Mouse (Mus musculus) embryonic facial prominence, embryonic 13.5 days (tissue): ENCODE results near the gene Ugt1a10. TPM values are rescaled to one million over a fixed set of nuclear protein-coding genes. Genes with fewer than 3 reads are reported as not detected.
"Not testable (repeated sequence)": the region's sequence is repeated elsewhere in the genome, so short reads cannot be mapped to it uniquely, and the experiment has no call there.

Experiments used
- ATAC-seq: fragments of 200-750 bp; cut with Nextera tagmentation; 2 replicates; pipeline ENCODE4 v1.8.0; 2017; ENCODE audit warnings: low read depth; ENCODE audit not compliant: insufficient number of reproducible peaks, insufficient read depth, low FRiP score, low TSS enrichment
- H3K27ac ChIP-seq: fragments of 300-500 bp; sonication (generic); 2 replicates; pipeline ENCODE4 v1.5.1; 2015; ENCODE audit warnings: moderate library complexity, mild to moderate bottlenecking, inconsistent platforms
- H3K27me3 ChIP-seq: fragments of 300-500 bp; sonication (generic); 2 replicates; pipeline ENCODE4 v1.6.1; 2015; ENCODE audit warnings: mild to moderate bottlenecking, inconsistent platforms
- H3K36me3 ChIP-seq: fragments of 300-500 bp; sonication (generic); 2 replicates; pipeline ENCODE4 v1.6.1; 2015; ENCODE audit warnings: mild to moderate bottlenecking, inconsistent platforms
- H3K4me1 ChIP-seq: fragments of 300-500 bp; sonication (generic); 2 replicates; pipeline ENCODE4 v1.6.1; 2015; ENCODE audit warnings: inconsistent platforms
- H3K4me2 ChIP-seq: fragments of 300-500 bp; sonication (generic); 2 replicates; pipeline ENCODE4 v1.6.1; 2015; ENCODE audit warnings: moderate library complexity, mild to moderate bottlenecking, inconsistent platforms
- H3K4me3 ChIP-seq: fragments of 300-500 bp; sonication (generic); 2 replicates; pipeline ENCODE4 v1.5.1; 2015; ENCODE audit warnings: mild to moderate bottlenecking, inconsistent platforms
- H3K9ac ChIP-seq: fragments of 300-500 bp; sonication (generic); 2 replicates; pipeline ENCODE4 v1.6.1; 2015; ENCODE audit warnings: mild to moderate bottlenecking, inconsistent platforms
- H3K9me3 ChIP-seq: fragments of 300-500 bp; sonication (generic); 2 replicates; pipeline ENCODE4 v1.6.1; 2016; ENCODE audit warnings: inconsistent platforms
- WGBS: fragments of 180-500 bp; shearing (Covaris S2); methylation state at CpG from one replicate; pipeline ENCODE4 v1.1.7; 2015; ENCODE audit warnings: mixed read lengths; 5-methylcytosine and 5-hydroxymethylcytosine counted together
- polyA plus RNA-seq: library from polyadenylated mRNA; unstranded; fragments of >200 nt; fragmentation: Nextera tagmentation; extraction: Ambion mirVana; gene quantifications from 2 replicates; pipeline ENCODE4 v1.2.1, GENCODE M21; 2015

Ugt1a10 gene
- polyA plus RNA-seq, result not detected in 2 replicates

DNA sequence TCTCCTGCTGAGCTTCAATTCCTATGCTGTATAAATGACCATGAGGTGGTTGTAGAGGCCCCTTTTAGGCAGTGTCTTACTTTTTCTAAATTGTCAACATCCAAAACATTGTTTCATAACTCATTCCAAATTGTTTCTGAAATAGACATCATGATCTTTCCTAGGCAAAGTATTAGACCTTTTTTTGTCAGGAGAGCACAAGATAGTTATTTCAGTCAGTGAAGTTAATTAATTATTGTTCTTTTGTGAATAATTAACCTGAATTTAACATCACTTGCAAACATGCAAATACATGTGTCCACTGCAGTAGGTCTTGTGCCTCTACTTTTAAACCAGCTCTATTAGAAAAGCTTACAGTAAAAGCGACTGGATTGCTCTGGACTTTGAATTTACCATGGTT is at the start of gene Ugt1a10:
Gene Ugt1a10 (plus strand): TSS at position 301 of the 400 bp plus-strand sequence.
- no peak within 1 kb of the TSS for H3K4me3 ChIP-seq
- H3K4me1 ChIP-seq, result no peaks in the 10 kb centered on the region
- ATAC-seq, result no peak
- no peaks in the 10 kb centered on the region for H3K27me3 ChIP-seq
- no peak within 1 kb of the TSS for H3K4me2 ChIP-seq
- WGBS, result 80% methylated on average over 1 of the region's 1 CpGs
- H3K9me3 ChIP-seq, result no peaks in the 10 kb centered on the region
- no peak within 1 kb of the TSS for H3K27ac ChIP-seq
- H3K36me3 ChIP-seq, result no peaks in the 10 kb centered on the region
- no peak within 1 kb of the TSS for H3K9ac ChIP-seq

DNA sequence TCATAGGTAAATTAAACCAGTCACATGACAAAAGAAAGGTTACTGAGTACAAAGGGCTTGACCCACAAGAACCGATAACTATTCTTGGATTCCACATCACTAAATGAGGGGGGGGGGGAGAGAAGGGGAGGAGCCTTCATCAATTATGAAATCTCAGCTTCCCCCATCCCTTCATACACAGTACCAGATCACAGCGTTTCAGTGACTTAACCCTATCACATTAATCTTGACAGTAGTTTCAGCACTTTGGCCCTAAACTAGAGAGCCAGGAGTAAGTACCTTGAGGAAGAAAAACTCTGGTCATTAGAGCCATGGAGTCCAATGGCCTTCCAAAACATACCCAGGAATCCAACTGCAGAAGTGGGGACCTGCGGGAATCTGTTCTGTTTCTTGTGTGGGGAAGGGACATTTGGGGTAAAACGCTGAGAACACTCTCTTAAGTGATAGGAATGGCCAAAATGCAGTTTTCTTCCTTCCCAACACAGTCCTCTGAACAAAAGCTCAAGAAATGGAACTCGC is 47.4 kb upstream of the Ugt1a10 start:
- peaks cover 27% of the 10 kb centered on the region for H3K36me3 ChIP-seq
- H3K4me3 ChIP-seq, result peak overlapping the region; percentile 69
- no peaks in the 10 kb centered on the region for H3K9me3 ChIP-seq
- no peak for ATAC-seq
- no peaks in the 10 kb centered on the region for H3K27me3 ChIP-seq
- peaks cover 20% of the 10 kb centered on the region for H3K4me1 ChIP-seq
- peak overlapping the region; percentile 66 for H3K4me2 ChIP-seq
- H3K9ac ChIP-seq, result peak overlapping the region; percentile 95
- peak overlapping the region; percentile 95 for H3K27ac ChIP-seq
- 3% methylated on average over 5 of the region's 5 CpGs for WGBS

DNA sequence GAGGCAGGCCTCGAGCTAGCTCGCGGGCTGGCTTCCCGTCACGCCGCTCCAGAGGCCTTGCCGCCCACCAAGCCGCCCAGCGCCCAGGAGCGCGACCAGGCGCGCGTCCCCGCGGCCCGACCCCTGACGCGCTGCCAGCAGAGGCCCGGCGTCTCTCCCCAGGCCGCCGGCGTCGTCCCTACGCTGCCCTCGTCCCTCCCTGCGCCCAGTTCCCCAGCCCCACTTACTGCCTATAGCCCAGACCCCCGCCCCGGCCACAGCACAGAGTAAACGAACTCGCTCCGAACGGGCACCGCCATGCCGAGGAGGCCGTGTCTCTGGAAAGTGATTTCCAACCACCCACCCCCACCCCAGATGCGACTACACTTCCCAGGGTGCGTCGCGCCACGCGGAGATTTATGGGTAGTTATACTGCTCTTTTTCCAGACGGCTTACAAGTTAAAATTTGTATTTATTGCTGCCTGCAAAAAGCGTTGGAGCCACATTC is 46.9 kb upstream of the Ugt1a10 start, which contains the start of gene Usp40:
Gene Usp40 (minus strand): TSS at position 341 of the 487 bp plus-strand sequence.
- peak; percentile 87 for ATAC-seq
- Histone ChIP-seq H3K36me3 (peaks cover 22% of the 10 kb centered on the region), H3K4me3 (peak within 1 kb of the TSS; percentile 69), H3K9me3 (no peaks in the 10 kb centered on the region), H3K9ac (peak within 1 kb of the TSS; percentile 95), H3K27ac (peak within 1 kb of the TSS; percentile 95), H3K4me1 (peaks cover 20% of the 10 kb centered on the region), H3K27me3 (no peaks in the 10 kb centered on the region), H3K4me2 (peak within 1 kb of the TSS; percentile 66)
- under 1% methylated on average over 45 of the region's 45 CpGs for WGBS

- WGBS, result 46% methylated on average over 4 of the region's 4 CpGs
- Histone ChIP-seq H3K27me3 (no peaks in the 10 kb centered on the region), H3K9me3 (no peaks in the 10 kb centered on the region; the same call in 1 of the 2 replicates), H3K4me1 (peaks cover 20% of the 10 kb centered on the region), H3K36me3 (peaks cover 17% of the 10 kb centered on the region), H3K4me2 (peak overlapping the region; percentile 66), H3K27ac (peak overlapping the region; percentile 95), H3K4me3 (peak overlapping the region; percentile 69), H3K9ac (peak overlapping the region; percentile 95)
- ATAC-seq, result no peak
Measured at GRCm38 (mm10) chr1:88008735-88009134, 46.5 kb upstream of the Ugt1a10 start.

GRCm38 (mm10) chr1:88009521-88009920 is 45.7 kb upstream of the Ugt1a10 start:
- Histone ChIP-seq H3K27ac (no peak overlapping the region), H3K4me1 (peaks cover 20% of the 10 kb centered on the region), H3K4me2 (no peak overlapping the region), H3K36me3 (peaks cover 11% of the 10 kb centered on the region), H3K4me3 (no peak overlapping the region), H3K9me3 (peaks cover 2% of the 10 kb centered on the region; the same call in 1 of the 2 replicates), H3K27me3 (no peaks in the 10 kb centered on the region), H3K9ac (no peak overlapping the region)
- no peak for ATAC-seq
- 60% methylated on average over 3 of the region's 3 CpGs for WGBS

DNA sequence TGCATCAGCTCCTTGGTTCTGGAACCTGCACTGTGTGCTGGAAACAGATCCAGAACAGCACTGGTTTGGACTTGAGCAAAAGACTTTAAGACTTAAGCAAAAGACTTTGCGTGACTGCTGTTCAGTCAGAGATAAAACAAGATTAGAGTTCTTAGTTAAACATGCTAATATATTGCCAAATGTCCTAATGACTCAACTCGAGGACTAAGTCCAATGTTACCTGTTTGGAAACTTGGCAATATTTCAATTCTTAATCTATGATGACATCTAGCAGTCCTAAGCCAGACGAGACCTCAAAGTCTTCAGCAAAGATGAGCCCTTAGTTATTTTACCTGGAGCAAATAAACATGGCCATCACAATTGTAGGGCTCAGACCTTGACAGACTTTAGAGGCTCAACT is 41.5 kb upstream of the Ugt1a10 start:
- 0 out of 2 replicates have a peak, but pooled peaks cover 4% of the 10 kb centered on the region for H3K4me1 ChIP-seq
- WGBS, result 69% methylated on average over 3 of the region's 3 CpGs
- no peak overlapping the region for H3K27ac ChIP-seq
- H3K36me3 ChIP-seq, result no peaks in the 10 kb centered on the region
- no peak overlapping the region for H3K4me2 ChIP-seq
- H3K4me3 ChIP-seq, result no peak overlapping the region
- no peak for ATAC-seq
- no peaks in the 10 kb centered on the region for H3K27me3 ChIP-seq
- peaks cover 9% of the 10 kb centered on the region; the same call in 1 of the 2 replicates for H3K9me3 ChIP-seq
- no peak overlapping the region for H3K9ac ChIP-seq

DNA sequence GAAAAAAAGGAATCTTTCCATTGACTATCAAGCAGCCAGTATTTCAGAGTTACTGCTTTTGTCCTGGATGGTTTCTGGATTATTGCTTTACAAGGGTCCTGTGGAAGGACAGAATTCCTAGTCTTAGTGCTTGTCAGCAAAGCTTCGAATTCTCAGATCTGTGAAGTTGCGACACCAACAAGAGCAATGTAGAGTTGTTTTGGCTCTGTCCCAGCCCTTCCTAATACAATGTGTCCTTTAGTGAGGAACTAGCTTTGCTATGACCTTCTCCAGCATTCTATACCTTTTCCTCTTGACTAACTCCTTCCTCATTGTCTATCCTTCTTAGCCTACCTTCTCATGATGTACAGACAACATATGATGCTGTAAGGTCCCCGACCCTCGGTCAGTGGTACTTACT is 41.0 kb upstream of the Ugt1a10 start:
- Histone ChIP-seq H3K27ac (no peak overlapping the region), H3K9ac (no peak overlapping the region), H3K9me3 (peaks cover 9% of the 10 kb centered on the region; the same call in 1 of the 2 replicates), H3K27me3 (no peaks in the 10 kb centered on the region), H3K4me2 (no peak overlapping the region), H3K36me3 (no peaks in the 10 kb centered on the region), H3K4me1 (no peaks in the 10 kb centered on the region), H3K4me3 (no peak overlapping the region)
- WGBS, result 93% methylated on average over 4 of the region's 4 CpGs
- ATAC-seq, result no peak

GRCm38 (mm10) chr1:88014671-88015070 is 40.5 kb upstream of the Ugt1a10 start:
- Histone ChIP-seq H3K4me1 (no peaks in the 10 kb centered on the region), H3K9ac (no peak overlapping the region)
- WGBS, result 92% methylated on average over 4 of the region's 4 CpGs

GRCm38 (mm10) chr1:88015371-88015770 is 39.8 kb upstream of the Ugt1a10 start:
- Histone ChIP-seq H3K36me3 (no peaks in the 10 kb centered on the region), H3K4me2 (no peak overlapping the region), H3K9me3 (peaks cover 9% of the 10 kb centered on the region; the same call in 1 of the 2 replicates), H3K4me1 (no peaks in the 10 kb centered on the region), H3K27ac (no peak overlapping the region), H3K9ac (no peak overlapping the region), H3K4me3 (no peak overlapping the region), H3K27me3 (no peaks in the 10 kb centered on the region)
- no peak for ATAC-seq
- 89% methylated on average over 6 of the region's 6 CpGs for WGBS

More at GRCm38 (mm10) chr1:88014671-88015070, 40.5 kb upstream of the Ugt1a10 start:
- ATAC-seq, result no peak
- Histone ChIP-seq H3K4me2 (no peak overlapping the region), H3K27ac (no peak overlapping the region), H3K27me3 (no peaks in the 10 kb centered on the region), H3K4me3 (no peak overlapping the region), H3K36me3 (no peaks in the 10 kb centered on the region), H3K9me3 (peaks cover 9% of the 10 kb centered on the region; the same call in 1 of the 2 replicates)

DNA sequence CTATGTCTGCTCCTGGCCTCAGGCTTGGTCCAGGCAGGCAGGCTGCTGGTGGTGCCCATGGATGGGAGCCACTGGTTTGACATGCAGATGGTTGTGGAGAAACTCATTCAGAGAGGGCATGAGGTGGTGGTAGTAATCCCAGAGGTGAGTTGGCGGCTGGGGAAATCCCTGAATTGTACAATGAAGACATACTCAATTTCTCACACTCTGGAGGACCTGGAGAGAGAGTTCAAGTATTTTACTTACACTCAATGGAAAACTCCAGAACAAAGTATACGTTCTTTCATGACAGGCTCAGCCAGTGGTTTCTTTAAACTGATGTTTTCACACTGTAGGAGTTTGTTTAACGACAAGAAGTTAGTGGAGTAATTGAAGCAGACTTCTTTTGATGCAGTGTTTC is 29.9 kb upstream of the Ugt1a10 start:
- H3K4me1 ChIP-seq, H3K9me3 ChIP-seq, ATAC-seq, H3K36me3 ChIP-seq, H3K4me2 ChIP-seq, H3K4me3 ChIP-seq, H3K27me3 ChIP-seq, H3K27ac ChIP-seq, H3K9ac ChIP-seq: not testable (repeated sequence)
- 80% methylated on average over 3 of the region's 3 CpGs for WGBS

DNA sequence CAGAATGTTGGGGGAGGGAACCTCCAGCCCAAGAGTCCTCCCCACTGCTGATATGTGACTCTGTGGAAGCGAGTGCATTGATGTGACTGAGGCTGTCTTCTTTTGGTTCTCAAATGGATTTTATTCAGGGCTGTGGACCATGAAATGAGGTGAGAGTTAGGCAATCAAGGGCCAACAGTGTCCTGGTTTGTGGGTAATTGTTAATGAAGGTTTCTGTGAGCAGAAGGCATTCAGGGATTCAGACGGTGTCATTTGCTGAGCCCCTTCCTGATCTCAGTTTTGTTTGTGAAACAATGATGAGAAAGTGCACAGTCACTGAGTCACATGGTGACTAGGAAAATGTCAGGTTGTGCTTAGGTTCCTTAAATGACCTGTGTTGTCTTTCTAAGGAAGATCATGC is 12.1 kb upstream of the Ugt1a10 start:
- ATAC-seq, H3K9ac ChIP-seq, H3K27ac ChIP-seq, H3K27me3 ChIP-seq, H3K36me3 ChIP-seq, H3K4me2 ChIP-seq, H3K4me1 ChIP-seq, H3K4me3 ChIP-seq, H3K9me3 ChIP-seq: not testable (repeated sequence)
- whole genome bisulfite sequencing, result 83% methylated on average over 1 of the region's 2 CpGs

DNA sequence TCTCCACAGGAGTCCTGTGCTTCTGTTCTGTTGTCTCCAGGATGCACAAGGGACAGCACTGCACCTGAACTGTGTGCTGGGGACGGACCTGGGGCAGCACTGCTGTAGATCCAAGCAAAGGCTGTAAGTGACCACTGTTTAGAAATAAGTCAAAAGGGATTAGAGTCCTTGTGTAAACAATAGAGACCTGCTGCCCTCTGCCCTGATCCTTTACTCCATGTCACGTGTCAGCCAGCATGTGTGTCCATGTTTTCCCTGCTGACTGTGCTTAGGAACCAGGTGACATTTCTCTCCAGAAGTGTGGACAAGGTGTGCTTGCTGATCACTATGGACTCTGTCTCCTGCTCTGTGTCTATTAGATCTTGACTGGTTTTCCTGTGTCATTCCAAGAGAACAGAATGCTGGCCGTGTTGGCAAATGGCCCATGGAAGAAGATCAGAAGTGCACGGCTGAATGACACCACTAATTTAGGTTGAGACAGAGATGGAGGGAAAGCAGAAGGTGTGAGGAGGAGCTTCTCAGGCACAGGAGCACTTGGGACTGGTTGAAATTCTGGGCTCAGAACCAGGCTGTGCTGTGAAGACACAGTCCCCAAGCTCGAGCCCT is 10.3 kb upstream of the Ugt1a10 start:
- not testable (repeated sequence) for H3K4me1 ChIP-seq, H3K4me2 ChIP-seq, ATAC-seq, H3K9ac ChIP-seq, H3K27ac ChIP-seq, H3K4me3 ChIP-seq, H3K36me3 ChIP-seq, H3K27me3 ChIP-seq, H3K9me3 ChIP-seq
- 68% methylated on average over 4 of the region's 5 CpGs for WGBS
